ENCODE assay signal across 8 mouse cellular contexts in genomic region chr17:5221041-5221440, GRCm38 (mm10).
DNase-seq lines count a peak whose midpoint lies in the region; ATAC-seq and TF ChIP-seq lines count a peak whose summit lies in the region.

No protein-coding gene starts in this region.

- no peak overlapping the region for H3K4me3 ChIP-seq in hindbrain, embryonic 12.5 days
- no peak overlapping the region for H3K4me3 ChIP-seq in hindbrain, embryonic 11.5 days (ENCODE audit: low read depth, low read length)
- no peak overlapping the region for H3K4me3 ChIP-seq in embryonic facial prominence, embryonic 12.5 days
- no peak overlapping the region for H3K4me3 ChIP-seq in kidney, adult 2 months (ENCODE audit: insufficient read depth, low read depth, low read length)
- no peak overlapping the region for H3K4me3 ChIP-seq in midbrain, embryonic 13.5 days (replicated peaks)

- H3K27ac ChIP-seq in hindbrain, embryonic 12.5 days, result peak overlapping the region; percentile 73
- no peak overlapping the region for H3K27ac ChIP-seq in hindbrain, embryonic 11.5 days (ENCODE audit: low read depth, low read length)
- peak overlapping the region; percentile 41; the same call in 1 of the 2 replicates for H3K27ac ChIP-seq in embryonic facial prominence, embryonic 12.5 days
- H3K27ac ChIP-seq in kidney, adult 2 months (ENCODE audit: insufficient read depth, low read depth, low read length), result peak overlapping the region; percentile 28; the same call in 1 of the 2 replicates
- peak overlapping the region; percentile 57 for H3K27ac ChIP-seq in midbrain, embryonic 13.5 days

- no peaks in the 10 kb centered on the region for H3K9me3 ChIP-seq in hindbrain, embryonic 12.5 days (replicated peaks)
- no peaks in the 10 kb centered on the region for H3K9me3 ChIP-seq in hindbrain, embryonic 11.5 days (ENCODE audit: control insufficient read depth, low read length)
- no peaks in the 10 kb centered on the region for H3K9me3 ChIP-seq in embryonic facial prominence, embryonic 12.5 days
- no peaks in the 10 kb centered on the region for H3K9me3 ChIP-seq in midbrain, embryonic 13.5 days

- 63% methylated on average over 8 of the region's 8 CpGs for WGBS in hindbrain, embryonic 12.5 days
- WGBS in hindbrain, embryonic 11.5 days, result 68% methylated on average over 8 of the region's 8 CpGs
- WGBS in embryonic facial prominence, embryonic 12.5 days, result 57% methylated on average over 8 of the region's 8 CpGs
- WGBS in kidney, adult 2 months, result 32% methylated on average over 8 of the region's 8 CpGs
- WGBS in midbrain, embryonic 13.5 days, result 53% methylated on average over 8 of the region's 8 CpGs

- TF ChIP-seq POLR2A in kidney, adult 2 months (IDR thresholded peaks at IDR 0.05; ENCODE audit: low read depth, low read length), result no peak

- no peaks in the 10 kb centered on the region for H3K27me3 ChIP-seq in hindbrain, embryonic 12.5 days
- H3K27me3 ChIP-seq in hindbrain, embryonic 11.5 days (ENCODE audit: control insufficient read depth, insufficient read depth, low read length), result no peaks in the 10 kb centered on the region
- no peaks in the 10 kb centered on the region for H3K27me3 ChIP-seq in embryonic facial prominence, embryonic 12.5 days
- no peaks in the 10 kb centered on the region for H3K27me3 ChIP-seq in kidney, adult 2 months (replicated peaks; ENCODE audit: control insufficient read depth, insufficient read depth, low read length)
- no peaks in the 10 kb centered on the region for H3K27me3 ChIP-seq in midbrain, embryonic 13.5 days

- no peaks in the 10 kb centered on the region for H3K36me3 ChIP-seq in hindbrain, embryonic 12.5 days
- H3K36me3 ChIP-seq in hindbrain, embryonic 11.5 days (ENCODE audit: control insufficient read depth, insufficient read depth, low read length), result no peaks in the 10 kb centered on the region
- no peaks in the 10 kb centered on the region for H3K36me3 ChIP-seq in embryonic facial prominence, embryonic 12.5 days
- H3K36me3 ChIP-seq in kidney, adult 2 months (ENCODE audit: control insufficient read depth, insufficient read depth, low read length), result no peaks in the 10 kb centered on the region
- no peaks in the 10 kb centered on the region for H3K36me3 ChIP-seq in midbrain, embryonic 13.5 days

- no peak overlapping the region for H3K9ac ChIP-seq in hindbrain, embryonic 12.5 days
- no peak overlapping the region for H3K9ac ChIP-seq in hindbrain, embryonic 11.5 days (ENCODE audit: low read depth, low read length)
- H3K9ac ChIP-seq in embryonic facial prominence, embryonic 12.5 days, result no peak overlapping the region
- no peak overlapping the region for H3K9ac ChIP-seq in midbrain, embryonic 13.5 days (replicated peaks)

- peaks cover 55% of the 10 kb centered on the region for H3K4me1 ChIP-seq in hindbrain, embryonic 12.5 days
- H3K4me1 ChIP-seq in hindbrain, embryonic 11.5 days (replicated peaks; ENCODE audit: control insufficient read depth, insufficient read depth, low read length), result peaks cover 3% of the 10 kb centered on the region; the same call in 1 of the 2 replicates
- peaks cover 50% of the 10 kb centered on the region for H3K4me1 ChIP-seq in embryonic facial prominence, embryonic 12.5 days
- H3K4me1 ChIP-seq in kidney, adult 2 months (ENCODE audit: control insufficient read depth, insufficient read depth, low read length), result peaks cover 19% of the 10 kb centered on the region
- peaks cover 40% of the 10 kb centered on the region for H3K4me1 ChIP-seq in midbrain, embryonic 13.5 days (replicated peaks)

- no peak for TF ChIP-seq CTCF in kidney, adult 2 months (conservative IDR thresholded peaks at IDR 0.05; ENCODE audit: insufficient read depth, insufficient read length, low read depth, low read length)

- ATAC-seq in hindbrain, embryonic 12.5 days (ENCODE audit: low FRiP score), result peak; percentile 36; the same call in 1 of the 2 replicates
- ATAC-seq in hindbrain, embryonic 11.5 days (ENCODE audit: low FRiP score), result no peak
- no peak for ATAC-seq in embryonic facial prominence, embryonic 12.5 days (ENCODE audit: insufficient number of reproducible peaks, insufficient read depth, low FRiP score, low TSS enrichment)
- ATAC-seq in midbrain, embryonic 13.5 days, result 0 out of 2 replicates have a peak, but pooled peaks have one; percentile 41

- no peak for DNase-seq in hindbrain, embryonic 11.5 days (ENCODE audit: low spot score)
- peak; percentile 72 for DNase-seq in kidney, adult 2 months
- no peak for DNase-seq in thymus, postnatal 36 days
- no peak for DNase-seq in adrenal gland, adult (ENCODE audit: inconsistent age in 2 of 2, low spot score in 1 of 2)
- no peak for DNase-seq in frontal cortex, postnatal 10 days (ENCODE audit: low spot score in 2 of 2)

- no peak overlapping the region for H3K4me2 ChIP-seq in hindbrain, embryonic 12.5 days (replicated peaks)
- no peak overlapping the region for H3K4me2 ChIP-seq in hindbrain, embryonic 11.5 days (replicated peaks; ENCODE audit: low read depth, low read length)
- H3K4me2 ChIP-seq in embryonic facial prominence, embryonic 12.5 days (replicated peaks), result no peak overlapping the region
- no peak overlapping the region for H3K4me2 ChIP-seq in midbrain, embryonic 13.5 days (replicated peaks)

Comparison
In these comparisons a context has a peak if more than half of its experiments do, and no peak if none do; other contexts are left out.
1. ATAC-seq: peak in hindbrain, embryonic 12.5 days (single experiment) and midbrain, embryonic 13.5 days (single experiment); none in hindbrain, embryonic 11.5 days (single experiment) and embryonic facial prominence, embryonic 12.5 days (single experiment).